Mouse (Mus musculus): ENCODE data around the gene Mgat3.

Mgat3 gene

GRCm38 (mm10) chr15:80182072-80182700, 8.7 kb downstream of the Mgat3 start:
- no peak for DNase-seq

GRCm38 (mm10) chr15:80188927-80189326, 15.4 kb downstream of the Mgat3 start:
- no peak for DNase-seq

- no peak for DNase-seq
Observed at GRCm38 (mm10) chr15:80190075-80190474, 16.6 kb downstream of the Mgat3 start.

DNA sequence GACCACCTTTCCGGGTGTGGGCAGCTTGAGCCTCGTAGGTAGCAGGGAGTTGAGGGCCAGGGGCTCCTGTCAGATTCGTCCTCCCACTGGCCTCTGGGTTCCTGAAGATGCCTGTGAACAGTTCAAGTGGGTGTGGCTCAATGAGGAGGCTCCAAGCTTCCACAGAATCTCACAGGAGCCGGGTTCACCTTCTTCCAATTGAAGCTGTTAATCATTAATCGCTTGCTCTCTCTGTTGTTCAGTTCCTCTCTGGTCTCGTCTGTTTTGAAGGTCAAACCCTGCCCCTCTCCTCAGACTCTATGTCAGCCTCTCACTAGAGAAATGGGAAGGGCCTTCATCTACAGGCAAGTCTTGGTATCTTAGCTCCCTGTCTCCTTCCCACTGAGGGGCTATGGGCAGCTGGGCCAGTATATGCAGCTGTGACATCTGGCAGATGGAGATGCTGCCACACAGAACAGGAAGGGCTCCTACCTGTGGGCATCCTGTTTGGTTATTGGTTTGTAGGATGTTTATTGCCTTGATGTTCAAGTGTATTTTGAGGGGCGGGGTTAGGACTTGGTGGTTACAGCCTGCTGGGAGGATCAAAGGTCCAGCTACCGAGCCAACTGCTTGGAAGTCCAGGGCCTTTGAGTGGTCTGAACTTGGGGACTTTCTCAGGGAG, 18.2 kb downstream of the Mgat3 start:
- no peak for DNase-seq

GRCm38 (mm10) chr15:80192246-80192585, 18.7 kb downstream of the Mgat3 start:
- no peak for DNase-seq

GRCm38 (mm10) chr15:80192847-80193246, 19.3 kb downstream of the Mgat3 start:
- DNase-seq, result no peak

- DNase-seq, result no peak
Observed at GRCm38 (mm10) chr15:80199556-80199955, 26.0 kb downstream of the Mgat3 start.

DNA sequence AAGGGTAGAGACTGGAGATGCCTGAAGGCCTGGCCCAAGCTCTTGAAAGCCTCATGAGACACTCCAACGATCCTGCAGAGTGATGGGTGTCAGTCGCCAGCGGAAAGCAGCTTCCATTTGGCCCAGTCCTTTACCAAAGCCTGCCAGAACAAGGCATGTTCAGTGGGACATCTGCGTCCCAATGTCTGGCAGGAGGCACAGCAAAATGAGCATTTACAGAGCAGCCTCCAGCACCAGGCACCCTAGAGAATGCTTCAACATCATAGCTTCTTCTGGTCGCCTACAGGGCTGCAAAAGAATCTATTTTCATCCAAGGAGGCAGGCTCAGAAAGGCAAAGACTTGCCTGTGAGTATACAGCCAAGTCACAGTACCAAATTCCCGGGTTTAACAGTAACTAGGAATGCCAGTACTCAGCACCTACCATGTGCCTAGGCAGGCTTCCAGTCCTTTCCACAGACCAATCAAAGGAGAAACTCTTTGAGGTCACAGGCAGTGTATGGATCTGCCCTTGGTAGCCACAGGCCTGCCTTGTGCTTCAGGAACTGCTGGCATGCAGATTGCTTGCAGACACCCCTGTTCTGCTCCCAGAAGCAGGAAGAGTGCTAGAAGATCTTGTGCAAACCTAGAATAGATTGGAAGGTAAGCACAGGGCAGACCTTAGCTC, 28.7 kb downstream of the Mgat3 start:
- DNase-seq, result no peak

DNA sequence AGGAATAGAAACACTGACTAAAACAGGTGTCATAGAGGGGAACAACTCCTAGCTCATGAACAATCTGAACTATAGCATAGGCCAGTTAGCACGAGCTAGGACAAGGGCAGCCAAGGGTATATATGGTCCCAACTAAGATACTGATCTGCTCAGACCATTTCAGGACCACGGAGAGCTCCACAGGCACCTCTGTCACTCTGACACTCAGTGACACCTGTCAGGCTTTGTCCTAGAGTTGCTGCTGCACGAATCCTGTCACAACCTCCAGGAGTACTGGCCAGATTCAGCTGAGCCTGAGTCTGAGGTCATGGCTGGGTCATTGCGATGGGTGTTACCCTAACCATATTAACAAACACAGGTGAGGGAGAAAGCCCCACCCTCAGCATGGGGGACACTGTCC, 29.9 kb downstream of the Mgat3 start:
- DNase-seq, result no peak

DNA sequence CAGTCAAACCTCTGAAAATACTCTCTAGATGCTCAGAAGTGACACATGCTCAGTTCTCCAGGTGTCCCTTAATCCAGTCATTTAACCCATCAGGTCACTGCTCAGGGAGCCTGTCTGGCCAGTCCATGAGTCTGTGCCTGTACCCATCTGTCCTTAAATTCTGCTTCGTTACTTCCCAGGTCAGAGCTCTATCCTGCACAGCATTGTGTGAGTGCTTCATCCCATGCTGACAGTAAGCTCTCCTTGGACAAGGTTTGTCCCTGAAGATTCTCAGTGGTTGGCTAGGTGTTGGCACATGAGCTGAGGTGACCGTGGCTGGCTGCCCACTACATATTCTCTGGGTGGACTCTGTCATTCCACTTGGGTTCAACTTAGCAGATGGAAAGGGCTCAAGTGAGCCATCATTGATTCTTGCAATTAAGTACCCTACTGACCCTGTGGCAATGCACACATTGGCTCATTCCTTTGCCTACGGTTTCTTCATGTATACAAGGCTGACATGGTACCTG, 32.6 kb downstream of the Mgat3 start:
- no peak for DNase-seq

DNA sequence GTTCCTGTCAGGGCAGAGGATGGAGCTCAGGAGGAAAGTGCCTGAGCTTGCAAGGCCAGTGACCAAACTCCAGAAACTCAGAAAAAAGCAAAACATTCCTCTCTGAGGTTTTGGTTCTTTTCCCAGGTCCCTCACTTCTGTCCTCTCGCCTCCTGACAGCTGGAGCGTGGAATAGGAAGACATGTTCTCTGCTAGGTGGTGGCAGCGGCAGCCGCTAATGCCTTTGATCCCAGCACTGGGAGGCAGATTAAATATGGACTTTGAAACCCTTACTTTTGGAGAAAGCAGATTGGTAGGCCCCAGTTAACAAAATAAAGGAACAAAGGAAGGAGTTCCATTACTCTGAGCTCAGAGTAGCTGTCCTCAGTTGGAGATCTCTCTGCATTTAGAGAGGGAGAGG, 34.9 kb downstream of the Mgat3 start:
- no peak for DNase-seq

DNA sequence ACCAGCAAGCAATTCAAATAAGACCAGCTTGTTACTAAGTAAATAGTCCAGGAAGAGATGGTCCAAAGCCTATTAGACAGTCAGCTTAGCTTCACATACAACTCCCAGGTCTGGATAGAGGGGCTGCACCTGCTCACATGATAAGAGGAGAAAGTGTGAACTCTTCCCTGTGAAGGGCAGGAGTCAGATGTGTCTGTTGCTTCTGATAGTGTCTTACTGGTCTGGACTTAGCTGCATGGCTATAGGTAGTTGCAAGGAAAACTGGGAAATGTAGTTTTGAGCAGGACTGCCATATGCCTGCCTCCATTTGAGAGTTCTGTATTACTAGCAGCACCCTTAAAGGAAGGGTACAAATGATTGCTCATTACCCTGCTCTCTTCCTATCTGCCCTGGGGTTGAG, 40.2 kb downstream of the Mgat3 start:
- no peak for DNase-seq

GRCm38 (mm10) chr15:80215716-80216479, 42.4 kb downstream of the Mgat3 start:
- peak; percentile 54 for DNase-seq

- no peak for DNase-seq
Observed at GRCm38 (mm10) chr15:80216480-80216820, 42.9 kb downstream of the Mgat3 start.

DNA sequence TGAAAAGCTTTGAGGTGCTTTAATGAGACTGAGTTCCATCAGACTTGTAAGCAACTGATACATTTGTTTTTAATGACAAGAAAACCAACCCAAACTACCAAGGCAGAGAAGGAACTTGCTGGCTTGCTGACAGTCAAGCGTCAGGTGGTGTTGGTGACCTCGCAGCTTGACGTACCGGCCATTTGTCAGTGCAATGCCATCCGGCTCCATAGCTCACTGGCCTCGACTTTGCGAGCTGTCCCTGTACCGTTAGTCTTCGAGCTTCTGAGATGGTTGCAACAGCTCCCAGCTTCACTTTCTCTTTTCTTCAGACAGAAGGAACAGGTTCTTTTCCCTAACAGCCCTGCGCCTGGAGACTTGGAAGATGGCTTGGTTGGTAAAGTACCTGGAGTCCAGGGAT, 44.0 kb downstream of the Mgat3 start:
- no peak for DNase-seq

- no peak for DNase-seq
Observed at GRCm38 (mm10) chr15:80219211-80219610, 45.7 kb downstream of the Mgat3 start.

DNA sequence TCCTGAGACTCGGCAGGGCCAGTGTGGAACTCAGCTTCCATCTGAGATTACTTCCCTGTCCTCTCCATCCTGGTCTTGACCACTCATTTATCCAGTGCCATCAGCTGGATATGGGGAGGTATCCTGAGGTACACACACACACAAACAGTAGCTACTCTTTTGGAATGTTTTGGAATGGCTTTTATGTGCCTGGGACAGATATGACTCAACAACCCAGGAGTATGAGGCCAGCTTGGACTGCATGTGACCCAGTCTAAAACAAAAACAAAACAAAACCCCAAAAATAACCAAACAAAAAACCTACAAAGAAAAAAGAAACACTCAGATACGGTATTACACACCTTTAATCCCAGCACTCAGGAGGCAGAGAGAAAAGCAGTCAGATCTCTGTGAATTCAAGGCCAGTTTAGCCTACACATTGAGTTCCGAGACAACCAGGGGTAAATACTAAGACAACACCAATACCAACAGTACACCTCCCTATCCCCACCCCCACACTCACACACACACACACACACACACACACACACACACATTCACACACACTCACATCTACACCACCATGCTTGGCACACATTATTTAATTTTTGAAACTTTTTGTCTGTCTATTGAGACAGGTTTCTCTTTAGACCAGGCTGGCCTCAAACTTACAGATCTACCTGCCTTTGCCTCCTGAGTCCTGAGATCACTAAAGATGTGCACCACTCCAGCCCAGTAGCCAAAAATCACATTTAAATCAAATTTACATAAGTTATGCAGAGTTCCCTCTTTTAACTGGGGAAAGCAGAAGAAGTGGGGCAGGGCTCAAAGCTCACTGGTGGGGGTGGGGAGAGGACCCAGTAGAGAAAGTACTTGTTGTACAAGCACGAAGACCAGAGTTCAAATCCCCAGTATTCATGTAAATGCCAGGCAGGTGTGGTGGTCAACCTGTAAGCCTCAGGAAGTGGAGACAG, 46.5 kb downstream of the Mgat3 start:
- no peak for DNase-seq

- no peak for DNase-seq
Observed at GRCm38 (mm10) chr15:80221031-80221430, 47.5 kb downstream of the Mgat3 start.

DNA sequence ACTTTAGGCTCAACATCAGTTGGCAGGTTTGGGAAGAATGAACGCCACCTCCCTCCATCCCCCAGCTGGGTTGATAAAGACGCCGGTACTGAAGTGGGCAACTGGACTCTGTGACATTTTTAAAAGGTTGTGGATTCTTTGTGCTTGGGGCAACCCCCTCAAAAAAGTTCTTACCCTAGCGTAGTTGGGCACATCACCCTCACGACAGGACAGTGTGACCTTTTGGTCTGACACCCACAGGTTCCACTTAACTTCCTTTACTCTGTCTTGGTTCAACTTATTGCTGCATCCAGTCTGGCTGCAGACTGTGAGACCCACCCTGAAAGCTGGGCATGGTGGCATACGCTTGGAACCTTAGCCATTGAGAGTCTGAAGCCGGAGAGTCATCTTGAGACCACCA, 50.2 kb downstream of the Mgat3 start:
- no peak for DNase-seq

GRCm38 (mm10) chr15:80225208-80225607, 51.7 kb downstream of the Mgat3 start:
- DNase-seq, result peak; percentile 82

- peak; percentile 57 for DNase-seq
Observed at GRCm38 (mm10) chr15:80225796-80226195, 52.3 kb downstream of the Mgat3 start.

DNA sequence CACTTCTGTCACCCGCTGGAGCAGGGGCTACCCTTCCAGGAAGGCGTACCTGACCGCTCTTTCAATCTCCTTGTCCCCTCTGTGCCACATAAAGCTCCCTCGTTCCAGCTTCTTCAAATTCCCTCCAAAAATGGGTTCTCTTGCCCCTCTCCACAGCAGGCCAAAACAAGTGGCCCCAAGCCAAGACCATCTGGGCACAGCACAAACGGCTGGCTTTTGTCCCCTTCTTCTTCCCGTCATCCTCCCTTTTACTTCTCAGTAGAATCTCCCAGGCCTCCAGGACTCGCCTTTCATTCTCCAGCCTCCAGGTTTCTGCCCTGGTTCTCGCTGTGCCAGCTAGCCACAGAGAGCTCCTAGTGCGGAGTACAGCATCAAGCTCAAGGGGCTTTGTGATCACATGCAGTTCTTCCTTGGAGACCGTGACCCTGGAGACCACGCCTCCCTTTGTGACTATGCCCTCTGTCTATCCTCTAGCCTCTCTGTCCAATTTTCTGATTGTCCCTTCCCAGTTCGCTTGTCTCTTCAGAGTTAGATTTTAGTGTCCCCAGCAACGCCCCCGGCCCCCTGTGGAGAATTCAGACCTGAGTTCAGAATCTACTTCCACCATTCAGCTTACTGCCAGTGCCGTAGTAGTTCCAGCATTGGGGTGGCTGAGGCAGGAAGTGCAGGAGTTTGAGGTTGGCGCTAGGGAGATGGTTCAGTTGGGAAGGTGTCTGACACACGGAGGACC, 54.7 kb downstream of the Mgat3 start:
- no peak for DNase-seq

All from right cerebral cortex, postnatal 4 days (tissue).